Mouse (Mus musculus) gastrocnemius, postnatal 10 days (tissue): Measurements from ENCODE around the gene Mrpl39. TPM values are rescaled to one million over a fixed set of nuclear protein-coding genes. Genes with fewer than 3 reads are reported as not detected.
A peak's percentile ranks its signal among the peaks of the same experiment; 100 is the strongest.

Source experiments
- DNase-seq: peaks from one replicate; pipeline ENCODE4 v3.0.0; 2021; ENCODE audit warnings: mixed read lengths
- total RNA-seq, 2 experiments: library from RNA; stranded (reverse); gene quantifications; 2 replicates each; pipeline ENCODE4 v1.2.3; 2021

Mrpl39 gene
- total RNA-seq, 2 experiments from 2014 or later = 22.6 TPM

- no peak for DNase-seq
These were observed 9.4 kb upstream of the Mrpl39 start for GRCm38 (mm10) chr16:84744703-84745490.

- DNase-seq = no peak
These were observed 1.8 kb upstream of the Mrpl39 start for GRCm38 (mm10) chr16:84737358-84737757.

GRCm38 (mm10) chr16:84734806-84735165, 756 bp downstream of the Mrpl39 start:
- DNase-seq = no peak

GRCm38 (mm10) chr16:84720670-84721069, 14.9 kb downstream of the Mrpl39 start:
- no peak for DNase-seq

GRCm38 (mm10) chr16:84718250-84718649, 17.3 kb downstream of the Mrpl39 start:
- no peak for DNase-seq

GRCm38 (mm10) chr16:84717618-84718248, 17.8 kb downstream of the Mrpl39 start:
- DNase-seq = no peak

- DNase-seq = no peak
These were observed 18.6 kb downstream of the Mrpl39 start for GRCm38 (mm10) chr16:84716724-84717617.

GRCm38 (mm10) chr16:84716197-84716596, 19.3 kb downstream of the Mrpl39 start:
- DNase-seq = no peak

GRCm38 (mm10) chr16:84714978-84715377, 20.6 kb downstream of the Mrpl39 start:
- no peak for DNase-seq

- DNase-seq = no peak
These were observed 21.6 kb downstream of the Mrpl39 start for GRCm38 (mm10) chr16:84713926-84714325.

- DNase-seq = no peak
These were observed 22.4 kb downstream of the Mrpl39 start for GRCm38 (mm10) chr16:84713156-84713555.

- DNase-seq = no peak
These were observed 26.9 kb downstream of the Mrpl39 start for GRCm38 (mm10) chr16:84708649-84709048.

GRCm38 (mm10) chr16:84707802-84708201, 27.7 kb downstream of the Mrpl39 start:
- no peak for DNase-seq

- no peak for DNase-seq
These were observed 29.0 kb downstream of the Mrpl39 start for GRCm38 (mm10) chr16:84706571-84706970.

- no peak for DNase-seq
These were observed 30.0 kb downstream of the Mrpl39 start for GRCm38 (mm10) chr16:84705507-84705906.

- DNase-seq = no peak
These were observed 30.8 kb downstream of the Mrpl39 start for GRCm38 (mm10) chr16:84704661-84705240.

- DNase-seq = no peak
These were observed 31.5 kb downstream of the Mrpl39 start for GRCm38 (mm10) chr16:84703769-84704660.

GRCm38 (mm10) chr16:84703129-84703768, 32.3 kb downstream of the Mrpl39 start:
- peak; percentile 68 for DNase-seq

- DNase-seq = peak; percentile 45
These were observed 33.1 kb downstream of the Mrpl39 start for GRCm38 (mm10) chr16:84702230-84703128.

GRCm38 (mm10) chr16:84701041-84701440, 34.5 kb downstream of the Mrpl39 start:
- no peak for DNase-seq
